Mouse (Mus musculus): ENCODE measurements around the gene Rnf17. TPM values are rescaled to one million over a fixed set of nuclear protein-coding genes. Genes with fewer than 3 reads are reported as not detected.

Rnf17 gene
- total and polyA plus RNA-seq, 3 experiments: 37.0 to 183 (median 46.4) TPM

DNA sequence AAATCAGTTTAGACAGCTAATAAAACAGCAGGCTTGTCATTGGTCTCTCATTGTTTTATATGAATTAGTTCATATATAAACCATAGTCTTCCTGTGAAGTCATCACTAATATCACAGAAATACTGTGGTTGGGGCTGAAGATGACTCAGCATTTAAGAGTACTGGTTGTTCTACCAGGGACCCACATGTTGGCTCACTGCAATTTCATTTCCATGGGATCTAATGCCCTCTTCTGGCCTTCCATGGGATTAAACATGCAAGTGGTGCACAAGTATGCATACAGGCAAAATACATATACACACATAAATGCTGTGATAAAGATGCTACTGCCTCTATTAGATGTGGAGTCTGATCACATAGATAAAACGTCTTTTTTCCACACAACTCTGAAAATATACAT, 65.8 kb downstream of the Rnf17 start:
- Histone ChIP-seq H3K9ac (ENCODE audit: control insufficient read depth, low read depth, low read length, poor library complexity, severe bottlenecking) (no peak overlapping the region), H3K4me3 (ENCODE audit: control insufficient read depth in 1 of 2, insufficient read depth in 1 of 2, low read depth in 2 of 2, low read length in 2 of 2) (no peak overlapping the region), H3K27me3 (ENCODE audit: control insufficient read depth in 1 of 2, insufficient read depth in 2 of 2, low read length in 2 of 2) (no peaks in the 10 kb centered on the region), H3K27ac (ENCODE audit: control insufficient read depth, low read depth, low read length) (no peak overlapping the region), H3K79me2 (ENCODE audit: control insufficient read depth, insufficient read depth, low read length, poor library complexity) (no peaks in the 10 kb centered on the region), H3K9me3 (replicated peaks; ENCODE audit: insufficient read depth, low read length) (no peaks in the 10 kb centered on the region), H3K36me3 (ENCODE audit: control insufficient read depth in 1 of 2, insufficient read depth in 2 of 2, low read length in 2 of 2) (peaks cover 5 to 30% of the 10 kb centered on the region in 2 experiments), H3K4me1 (ENCODE audit: control insufficient read depth in 1 of 2, insufficient read depth in 2 of 2, low read length in 2 of 2) (peaks cover 0 to 2% of the 10 kb centered on the region in 2 experiments; a peak in 1 of 4 replicates)
- DNase-seq (ENCODE audit: low read depth, low spot score): peak; percentile 80
- TF ChIP-seq ZC3H11A (IDR thresholded peaks at IDR 0.05; ENCODE audit: low read depth, low read length) (no peak), ETS1 (IDR thresholded peaks at IDR 0.05; ENCODE audit: low read depth, low read length) (0 out of 2 replicates have a peak, but pooled peaks have one; percentile 19), CHD2 (IDR thresholded peaks at IDR 0.05; ENCODE audit: low read length) (no peak), HCFC1 (IDR thresholded peaks at IDR 0.05; ENCODE audit: low read depth, low read length) (no peak), USF2 (IDR thresholded peaks at IDR 0.05; ENCODE audit: borderline replicate concordance in 1 of 2, insufficient read depth in 1 of 2, low read depth in 1 of 2, low read length in 2 of 2) (no peak), TCF12 (IDR thresholded peaks at IDR 0.05; ENCODE audit: low read depth, low read length) (no peak), RCOR1 (IDR thresholded peaks at IDR 0.05; ENCODE audit: low read depth, low read length) (no peak), SIN3A (IDR thresholded peaks at IDR 0.05; ENCODE audit: low read length) (no peak), JUND (IDR thresholded peaks at IDR 0.05; ENCODE audit: low read depth, low read length) (no peak), GATA1 (IDR thresholded peaks at IDR 0.05; ENCODE audit: low read depth, low read length) (no peak), ZKSCAN1 (IDR thresholded peaks at IDR 0.05; ENCODE audit: low read depth, low read length) (no peak), EP300 (IDR thresholded peaks at IDR 0.05; ENCODE audit: low read depth in 1 of 2, low read length in 2 of 2) (no peak), ZMIZ1 (IDR thresholded peaks at IDR 0.05; ENCODE audit: low read depth, low read length) (no peak), MAFK (IDR thresholded peaks at IDR 0.05; ENCODE audit: borderline replicate concordance, low read depth, low read length) (peak; percentile 69; the same call in 1 of the 2 replicates), E2F4 (IDR thresholded peaks at IDR 0.05; ENCODE audit: borderline replicate concordance, low read depth, low read length) (no peak), ELF1 (IDR thresholded peaks at IDR 0.05; ENCODE audit: low read depth, low read length) (no peak), NRF1 (IDR thresholded peaks at IDR 0.05; ENCODE audit: insufficient read depth, low read depth, low read length, poor library complexity, severe bottlenecking) (no peak), CTCF (IDR thresholded peaks at IDR 0.05 in 2 of 3, conservative IDR thresholded peaks at IDR 0.05 in 1 of 3; ENCODE audit: control insufficient read depth in 1 of 3, insufficient read depth in 1 of 3, low read depth in 2 of 3, low read length in 3 of 3, poor library complexity in 1 of 3, severe bottlenecking in 1 of 3) (peak in 2 of 3 experiments; percentile 40 to 57; a peak in 4 of 6 replicates), POLR2AphosphoS2 (IDR thresholded peaks at IDR 0.05; ENCODE audit: low read length) (no peak), CHD1 (IDR thresholded peaks at IDR 0.05; ENCODE audit: low read depth, low read length) (no peak), MXI1 (IDR thresholded peaks at IDR 0.05; ENCODE audit: low read depth, low read length) (no peak), POLR2A (IDR thresholded peaks at IDR 0.05; ENCODE audit: control insufficient read depth in 1 of 2, insufficient read depth in 1 of 2, low read depth in 1 of 2, low read length in 2 of 2, poor library complexity in 1 of 2) (no peak), MEF2A (IDR thresholded peaks at IDR 0.05; ENCODE audit: extremely low read depth, insufficient replicate concordance, low read depth, low read length, poor library complexity, severe bottlenecking) (no peak), MAZ (IDR thresholded peaks at IDR 0.05; ENCODE audit: low read depth, low read length) (no peak), BHLHE40 (IDR thresholded peaks at IDR 0.05; ENCODE audit: borderline replicate concordance, low read depth, low read length) (no peak), TBP (IDR thresholded peaks at IDR 0.05; ENCODE audit: low read depth, low read length) (no peak), UBTF (IDR thresholded peaks at IDR 0.05; ENCODE audit: borderline replicate concordance, insufficient read depth, low read depth, low read length) (no peak), USF1 (IDR thresholded peaks at IDR 0.05; ENCODE audit: low read depth, low read length) (no peak), MYB (IDR thresholded peaks at IDR 0.05; ENCODE audit: low read depth, low read length) (no peak), TAL1 (IDR thresholded peaks at IDR 0.05; ENCODE audit: low read length) (no peak), GABPA (IDR thresholded peaks at IDR 0.05; ENCODE audit: low read depth, low read length) (peak; percentile 72; the same call in 1 of the 2 replicates), RAD21 (IDR thresholded peaks at IDR 0.05; ENCODE audit: low read depth, low read length) (peak; percentile 31), SMC3 (IDR thresholded peaks at IDR 0.05; ENCODE audit: low read depth, low read length) (no peak; the same call in 1 of the 2 replicates), NELFE (IDR thresholded peaks at IDR 0.05; ENCODE audit: low read depth, low read length) (no peak), POLR2AphosphoS5 (IDR thresholded peaks at IDR 0.05; ENCODE audit: borderline replicate concordance, low read depth, low read length) (no peak), MAX (IDR thresholded peaks at IDR 0.05; ENCODE audit: low read length) (no peak), KAT2A (conservative IDR thresholded peaks at IDR 0.05; ENCODE audit: low read depth, low read length) (no peak), MYC (IDR thresholded peaks at IDR 0.05; ENCODE audit: low read depth, low read length) (0 out of 2 replicates have a peak, but pooled peaks have one; percentile 52)
